Mouse (Mus musculus) hindbrain, embryonic 16.5 days (tissue): ENCODE results near the gene Strip2. TPM values are rescaled to one million over a fixed set of nuclear protein-coding genes. Genes with fewer than 3 reads are reported as not detected.

ENCODE experiments used
- ATAC-seq: fragments of 200-750 bp; cut with Nextera tagmentation; 2 replicates; pipeline ENCODE4 v1.8.0; 2017; ENCODE audit warnings: moderate TSS enrichment, moderate library complexity
- H3K27ac ChIP-seq: fragments of 300-500 bp; sonication (generic); 2 replicates; pipeline ENCODE4 v1.5.1; 2014; ENCODE audit warnings: low read depth, mild to moderate bottlenecking, control low read depth, low read length, moderate library complexity
- H3K27me3 ChIP-seq: fragments of 300-500 bp; sonication (generic); replicated peaks from 2 replicates; pipeline ENCODE4 v1.6.1; 2014; ENCODE audit warnings: low read length; ENCODE audit not compliant: control insufficient read depth, insufficient read depth
- H3K36me3 ChIP-seq: fragments of 300-500 bp; sonication (generic); 2 replicates; pipeline ENCODE4 v1.6.1; 2014; ENCODE audit warnings: mild to moderate bottlenecking, low read length, moderate library complexity, mixed read lengths; ENCODE audit not compliant: control insufficient read depth, insufficient read depth
- H3K4me1 ChIP-seq: fragments of 300-500 bp; sonication (generic); 2 replicates; pipeline ENCODE4 v1.6.1; 2014; ENCODE audit warnings: low read depth, low read length; ENCODE audit not compliant: control insufficient read depth, insufficient read depth
- H3K4me2 ChIP-seq: fragments of 300-500 bp; sonication (generic); 2 replicates; pipeline ENCODE4 v1.6.1; 2014; ENCODE audit warnings: mild to moderate bottlenecking, low read length, control low read depth, moderate library complexity
- H3K4me3 ChIP-seq: fragments of 300-500 bp; sonication (generic); 2 replicates; pipeline ENCODE4 v1.5.1; 2014; ENCODE audit warnings: mild to moderate bottlenecking, low read length, control low read depth, moderate library complexity
- H3K9ac ChIP-seq: fragments of 300-500 bp; sonication (generic); 2 replicates; pipeline ENCODE4 v1.6.1; 2014; ENCODE audit warnings: low read depth, mild to moderate bottlenecking, control low read depth, low read length, moderate library complexity
- H3K9me3 ChIP-seq: fragments of 300-500 bp; sonication (generic); 2 replicates; pipeline ENCODE4 v1.6.1; 2014; ENCODE audit warnings: mild to moderate bottlenecking, low read length, moderate library complexity; ENCODE audit not compliant: control insufficient read depth
- WGBS: fragments of 180-500 bp; shearing (Covaris S2); extraction: QIAGEN DNeasy Blood & Tissue Kit; methylation state at CpG from one replicate; pipeline ENCODE4 v1.1.7; 2014; 5-methylcytosine and 5-hydroxymethylcytosine counted together
- polyA plus RNA-seq: library from polyadenylated mRNA; unstranded; fragments of >200 nt; fragmentation: Nextera tagmentation; extraction: Ambion mirVana; gene quantifications from 2 replicates; pipeline ENCODE4 v1.2.1, GENCODE M21; 2015

Strip2 gene
- 7.8 and 8.6 TPM in 2 replicates for polyA plus RNA-seq

DNA sequence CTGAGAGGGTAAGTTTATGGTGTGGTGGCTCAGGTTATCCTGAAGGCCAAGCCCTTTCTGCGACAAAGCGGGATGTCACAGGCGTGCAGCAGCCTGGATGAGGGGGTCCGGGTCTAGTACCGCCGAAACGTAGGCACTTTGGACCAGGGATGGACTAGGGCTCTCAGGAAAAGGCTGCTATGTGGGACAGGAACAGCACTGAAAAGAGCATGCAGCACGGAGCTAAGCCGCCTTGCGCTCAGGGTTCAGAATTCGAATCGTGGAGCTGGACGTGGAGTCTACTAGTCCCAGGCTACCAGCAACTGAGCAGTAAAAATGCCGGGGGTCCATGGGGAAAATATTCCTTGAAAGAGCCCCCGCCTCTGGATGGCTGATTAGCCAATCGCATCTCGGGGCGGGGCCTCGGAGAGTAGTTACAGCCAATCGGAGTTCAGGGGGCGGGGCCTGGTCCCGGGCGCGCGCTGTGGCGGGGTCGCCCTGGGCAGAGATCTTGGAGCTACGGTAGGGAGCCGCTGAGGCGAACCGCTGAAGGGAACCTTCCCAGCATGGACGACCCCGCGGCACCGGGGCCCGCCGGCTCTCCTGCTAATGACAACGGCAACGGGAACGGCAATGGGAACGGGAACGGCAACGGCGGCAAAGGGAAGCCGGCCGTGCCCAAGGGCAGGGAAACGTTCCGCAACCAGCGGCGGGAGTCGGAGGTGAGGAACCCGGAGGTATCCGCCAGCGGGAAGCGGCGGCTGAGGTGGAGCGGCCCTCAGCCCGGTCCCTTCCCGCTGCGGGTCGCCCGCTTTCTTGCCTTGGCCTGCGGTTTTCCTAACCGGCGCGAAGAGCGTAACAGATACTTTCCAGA, at the start of gene Strip2:
TSS of gene Strip2 (plus strand) at position 483 of the 853 bp plus-strand sequence.
- peak within 1 kb of the TSS; percentile 14 for H3K27ac ChIP-seq

DNA sequence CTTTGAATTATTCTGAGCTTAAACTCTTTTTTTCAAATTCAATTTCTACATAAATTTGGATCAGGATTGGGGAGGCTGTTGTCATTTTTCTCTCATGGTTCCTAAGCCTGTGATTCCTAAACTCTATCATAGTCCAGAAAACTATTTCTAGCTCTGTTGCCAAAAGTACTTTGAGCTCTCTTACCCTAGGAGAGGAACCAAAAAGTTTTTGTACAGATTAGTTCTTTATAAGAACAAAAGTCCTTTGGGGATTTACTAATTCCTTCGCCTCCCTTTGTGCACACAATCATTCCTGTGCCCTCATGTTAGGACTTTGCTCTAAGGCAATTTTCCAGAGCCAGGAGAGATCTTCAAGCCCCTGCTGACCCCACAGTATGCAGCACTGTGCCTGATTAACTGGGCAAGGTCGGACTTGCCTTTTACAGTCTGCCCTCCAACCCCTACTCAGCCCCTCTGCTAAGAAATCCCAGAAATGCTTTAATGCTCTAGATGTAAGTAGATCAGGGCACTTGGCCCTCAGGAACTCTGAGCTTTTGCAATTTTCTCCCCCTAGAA, 48.4 kb upstream of the Strip2 start:
- no peak for ATAC-seq
- Histone ChIP-seq H3K4me3 (no peak overlapping the region), H3K4me2 (no peak overlapping the region), H3K9me3 (no peaks in the 10 kb centered on the region), H3K36me3 (peaks cover 5% of the 10 kb centered on the region), H3K9ac (no peak overlapping the region), H3K4me1 (no peaks in the 10 kb centered on the region), H3K27ac (no peak overlapping the region), H3K27me3 (no peaks in the 10 kb centered on the region)
- WGBS, result 73% methylated on average over 2 of the region's 2 CpGs

More for the DNA sequence above, at the start of gene Strip2:
- peak within 1 kb of the TSS; percentile 66 for H3K9ac ChIP-seq
- H3K4me1 ChIP-seq, result peaks cover 8% of the 10 kb centered on the region
- WGBS, result under 1% methylated on average over 67 of the region's 67 CpGs
- peaks cover 7% of the 10 kb centered on the region for H3K27me3 ChIP-seq
- ATAC-seq, result peak; percentile 99
- peak within 1 kb of the TSS; percentile 66 for H3K4me3 ChIP-seq
- no peaks in the 10 kb centered on the region for H3K36me3 ChIP-seq
- peak within 1 kb of the TSS; percentile 80 for H3K4me2 ChIP-seq
- H3K9me3 ChIP-seq, result no peaks in the 10 kb centered on the region

DNA sequence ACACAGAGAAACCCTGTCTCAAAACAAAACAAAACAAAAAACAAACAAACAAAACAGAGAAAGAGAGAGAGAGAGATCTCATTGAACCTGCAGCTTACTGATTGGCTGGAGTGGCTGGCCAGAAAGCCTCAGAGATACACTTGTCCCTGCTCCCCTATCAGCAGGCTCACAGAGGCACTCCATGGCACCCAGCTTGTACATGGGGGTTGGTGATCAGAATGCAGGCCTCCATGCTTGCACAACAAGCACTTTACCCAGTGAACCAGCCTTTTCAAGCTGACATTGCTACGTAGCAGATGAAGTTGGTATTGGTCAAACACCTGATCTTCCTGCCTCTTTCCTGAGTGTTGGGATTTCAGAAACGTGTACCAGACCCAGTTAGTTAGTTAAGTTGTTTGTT, 43.2 kb upstream of the Strip2 start:
- Histone ChIP-seq H3K4me3 (no peak overlapping the region), H3K9me3 (no peaks in the 10 kb centered on the region), H3K4me2 (no peak overlapping the region), H3K27ac (no peak overlapping the region), H3K36me3 (peaks cover 6% of the 10 kb centered on the region), H3K9ac (no peak overlapping the region), H3K27me3 (no peaks in the 10 kb centered on the region), H3K4me1 (no peaks in the 10 kb centered on the region)
- ATAC-seq, result no peak
- 79% methylated on average over 2 of the region's 2 CpGs for WGBS

DNA sequence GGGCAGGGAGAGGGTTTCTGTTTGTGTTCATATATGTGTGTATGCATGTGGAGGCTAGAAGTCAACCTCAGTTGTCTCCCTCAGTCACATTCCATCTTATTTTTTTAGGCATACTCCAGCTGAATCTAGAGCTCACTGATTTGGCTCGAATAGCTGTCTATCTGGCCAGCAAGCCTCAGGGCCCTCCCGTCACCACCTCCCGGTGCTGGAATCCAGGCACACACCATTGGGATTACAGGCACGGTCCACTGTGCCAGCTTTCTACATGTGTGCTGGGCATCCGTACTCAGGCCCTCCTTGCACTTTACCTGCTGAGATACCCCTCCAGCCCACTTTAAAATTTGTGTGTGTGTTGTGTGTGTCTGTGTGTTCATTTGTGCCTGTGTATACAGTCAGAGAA, 41.2 kb upstream of the Strip2 start:
- H3K27ac ChIP-seq, result no peak overlapping the region
- 87% methylated on average over 5 of the region's 5 CpGs for WGBS
- no peak overlapping the region for H3K9ac ChIP-seq
- H3K4me3 ChIP-seq, result no peak overlapping the region
- no peaks in the 10 kb centered on the region for H3K9me3 ChIP-seq
- H3K36me3 ChIP-seq, result peaks cover 9% of the 10 kb centered on the region
- no peaks in the 10 kb centered on the region for H3K27me3 ChIP-seq
- H3K4me2 ChIP-seq, result no peak overlapping the region
- no peaks in the 10 kb centered on the region for H3K4me1 ChIP-seq
- no peak for ATAC-seq

DNA sequence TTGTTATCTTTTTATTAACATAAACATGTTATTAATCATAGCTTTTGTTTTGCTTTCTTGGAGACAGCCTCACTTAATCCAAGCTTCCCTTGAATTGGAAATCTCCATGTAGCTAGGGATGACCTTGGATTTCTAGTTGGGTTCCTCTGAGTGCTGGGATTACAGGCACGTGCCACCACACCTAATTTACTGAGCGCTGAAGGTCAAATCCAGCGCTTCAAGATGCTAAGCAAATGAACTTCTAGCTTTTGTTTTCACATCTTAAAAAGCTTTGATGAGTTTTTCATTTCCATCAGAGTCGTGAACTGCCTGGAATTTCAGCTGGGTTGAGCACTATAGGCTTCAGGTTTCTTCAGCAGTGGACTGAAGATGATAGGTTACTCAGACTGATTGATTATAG, 40.0 kb upstream of the Strip2 start:
- ATAC-seq, result no peak
- WGBS, result 87% methylated on average over 4 of the region's 4 CpGs
- Histone ChIP-seq H3K9ac (no peak overlapping the region), H3K4me2 (no peak overlapping the region), H3K9me3 (no peaks in the 10 kb centered on the region), H3K36me3 (peaks cover 8% of the 10 kb centered on the region; the same call in 1 of the 2 replicates), H3K27me3 (no peaks in the 10 kb centered on the region), H3K4me3 (no peak overlapping the region), H3K4me1 (no peaks in the 10 kb centered on the region), H3K27ac (no peak overlapping the region)

DNA sequence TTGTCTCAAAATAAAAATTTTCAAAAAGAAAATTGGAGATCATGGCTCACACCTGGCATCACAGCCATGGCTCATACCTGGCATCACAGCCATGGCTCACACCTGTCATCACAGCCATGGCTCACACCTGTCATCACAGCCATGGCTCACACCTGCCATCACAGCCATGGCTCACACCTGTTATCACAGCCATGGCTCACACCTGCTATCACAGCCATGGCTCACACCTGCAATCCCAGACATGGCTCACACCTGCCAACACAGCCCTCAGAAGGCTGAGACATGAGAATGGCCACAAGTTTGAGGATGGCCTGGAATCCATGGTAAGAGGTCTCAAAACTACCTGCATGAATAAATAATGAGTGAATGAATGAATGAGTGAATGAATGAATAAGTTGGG, 37.2 kb upstream of the Strip2 start:
- H3K9ac ChIP-seq, result no peak overlapping the region
- no peak overlapping the region for H3K4me3 ChIP-seq
- no peaks in the 10 kb centered on the region for H3K9me3 ChIP-seq
- no peak overlapping the region for H3K27ac ChIP-seq
- no peak for ATAC-seq
- H3K27me3 ChIP-seq, result no peaks in the 10 kb centered on the region
- peaks cover 6% of the 10 kb centered on the region; the same call in 1 of the 2 replicates for H3K36me3 ChIP-seq
- H3K4me2 ChIP-seq, result no peak overlapping the region
- no peaks in the 10 kb centered on the region for H3K4me1 ChIP-seq

DNA sequence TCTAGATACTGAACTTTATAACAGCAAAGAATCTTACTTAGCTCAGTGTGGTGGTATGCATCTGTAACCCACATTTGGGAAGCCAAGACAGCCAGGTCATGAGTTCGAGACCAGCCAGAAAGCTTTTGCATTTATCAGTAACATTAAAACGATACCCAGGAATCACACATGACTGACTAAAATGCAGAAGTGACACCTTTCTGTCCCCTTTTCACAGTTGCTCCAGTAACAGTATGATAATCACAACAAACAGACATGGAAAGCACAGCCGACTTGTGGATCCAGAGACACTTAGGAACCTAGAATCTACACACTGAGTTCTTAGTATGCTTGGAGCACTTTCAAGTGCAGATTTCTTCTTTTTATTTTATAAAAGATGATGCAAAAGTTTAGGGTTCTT, 36.0 kb upstream of the Strip2 start:
- H3K36me3 ChIP-seq, result peaks cover 6% of the 10 kb centered on the region; the same call in 1 of the 2 replicates
- no peak overlapping the region for H3K9ac ChIP-seq
- no peak overlapping the region for H3K4me2 ChIP-seq
- 93% methylated on average over 3 of the region's 3 CpGs for WGBS
- H3K9me3 ChIP-seq, result no peaks in the 10 kb centered on the region
- no peak overlapping the region for H3K27ac ChIP-seq
- no peaks in the 10 kb centered on the region for H3K4me1 ChIP-seq
- H3K4me3 ChIP-seq, result no peak overlapping the region
- ATAC-seq, result no peak
- H3K27me3 ChIP-seq, result no peaks in the 10 kb centered on the region

DNA sequence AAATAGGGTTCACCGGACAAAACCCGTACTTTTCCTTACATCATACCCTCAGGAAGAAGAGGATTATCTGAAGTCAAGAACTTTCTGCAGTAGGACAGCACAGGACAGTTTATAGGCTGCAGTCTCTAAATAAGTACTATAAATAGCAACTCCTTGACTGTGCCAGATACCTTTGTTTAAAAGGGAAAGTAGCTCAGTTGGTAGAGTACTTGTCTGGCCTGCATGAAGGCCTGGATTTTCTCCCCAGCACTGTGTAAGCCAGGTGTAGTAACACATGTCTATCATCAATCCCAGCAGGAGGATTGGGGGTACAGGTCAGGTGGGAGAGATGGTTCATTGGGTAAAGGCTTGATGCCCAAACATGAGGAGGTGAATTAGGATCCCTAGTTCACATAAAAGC, 34.9 kb upstream of the Strip2 start:
- H3K9me3 ChIP-seq, result no peaks in the 10 kb centered on the region
- H3K36me3 ChIP-seq, result peaks cover 12% of the 10 kb centered on the region
- H3K4me2 ChIP-seq, result no peak overlapping the region
- ATAC-seq, result no peak
- H3K27ac ChIP-seq, result no peak overlapping the region
- no peaks in the 10 kb centered on the region for H3K27me3 ChIP-seq
- no peak overlapping the region for H3K9ac ChIP-seq
- 91% methylated on average over 2 of the region's 2 CpGs for WGBS
- H3K4me1 ChIP-seq, result no peaks in the 10 kb centered on the region
- no peak overlapping the region for H3K4me3 ChIP-seq

DNA sequence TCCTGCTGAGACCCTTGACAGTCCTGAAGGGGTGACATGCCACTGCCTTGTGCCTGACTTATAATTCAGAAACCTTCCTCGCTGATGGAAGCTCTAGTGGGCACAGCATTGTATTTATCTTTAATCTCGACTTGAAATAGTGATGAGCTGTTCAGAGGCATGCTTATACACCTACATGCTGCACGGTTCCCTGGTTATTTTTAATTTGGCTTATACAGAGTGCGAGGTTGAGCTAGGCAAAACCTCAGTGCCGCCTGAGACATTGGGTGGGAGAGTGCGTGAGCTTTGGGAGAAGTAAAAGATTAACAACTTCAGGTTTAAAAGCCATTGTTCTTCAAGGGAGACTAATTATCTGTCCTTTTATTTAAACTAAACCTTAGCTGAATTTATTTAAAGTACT, 33.9 kb upstream of the Strip2 start:
- ATAC-seq, result no peak
- Histone ChIP-seq H3K4me1 (no peaks in the 10 kb centered on the region), H3K9me3 (no peaks in the 10 kb centered on the region), H3K27ac (no peak overlapping the region), H3K27me3 (no peaks in the 10 kb centered on the region), H3K4me2 (no peak overlapping the region), H3K9ac (no peak overlapping the region), H3K4me3 (no peak overlapping the region), H3K36me3 (peaks cover 12% of the 10 kb centered on the region)
- WGBS, result 77% methylated on average over 6 of the region's 6 CpGs
